Mouse (Mus musculus): Measurements from ENCODE around the gene Pcid2.
"Not testable (repeated sequence)": the region's sequence is repeated elsewhere in the genome, so short reads cannot be mapped to it uniquely, and the experiment has no call there.

DNA sequence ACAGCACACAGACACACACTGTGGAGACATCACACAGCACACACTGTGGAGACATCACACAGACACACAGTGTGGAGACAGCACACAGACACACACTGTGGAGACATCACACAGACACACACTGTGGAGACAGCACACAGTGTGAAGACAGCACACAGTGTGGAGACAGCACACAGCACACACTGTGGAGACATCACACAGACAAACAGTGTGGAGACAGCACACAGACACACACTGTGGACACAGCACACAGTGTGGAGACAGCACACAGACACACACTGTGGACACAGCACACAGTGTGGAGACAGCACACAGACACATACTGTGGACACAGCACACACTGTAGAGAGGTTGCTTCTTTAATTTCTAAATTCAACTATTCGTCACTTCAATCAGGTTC lies 29.7 kb downstream of the Pcid2 start:
- TF ChIP-seq POLR2A (IDR thresholded peaks at IDR 0.05; ENCODE audit: low read depth, low read length); CTCF (IDR thresholded peaks at IDR 0.05; ENCODE audit: extremely low read depth, insufficient read depth, insufficient read length, insufficient replicate concordance): not testable (repeated sequence)
